Mouse (Mus musculus) forebrain, postnatal 0 days (tissue): ENCODE measurements around the gene Hoxa10. TPM values are rescaled to one million over a fixed set of nuclear protein-coding genes. Genes with fewer than 3 reads are reported as not detected.

Experiments used
- ATAC-seq: fragments of 200-750 bp; cut with Nextera tagmentation; 2 replicates; pipeline ENCODE4 v1.8.0; 2017; ENCODE audit warnings: mild to moderate bottlenecking, moderate library complexity
- DNase-seq: peaks from one replicate; pipeline ENCODE4 v3.0.0-alpha.2; 2015
- H3K27ac ChIP-seq: fragments of 300-500 bp; sonication (generic); 2 replicates; pipeline ENCODE4 v1.5.1; 2014; ENCODE audit warnings: low read depth, mild to moderate bottlenecking, antibody characterized with exemption, low read length, moderate library complexity, mixed read lengths
- H3K27me3 ChIP-seq: fragments of 300-500 bp; sonication (generic); 2 replicates; pipeline ENCODE4 v1.6.1; 2014; ENCODE audit warnings: mild to moderate bottlenecking, low read length, mixed read lengths; ENCODE audit not compliant: insufficient read depth
- H3K36me3 ChIP-seq: fragments of 300-500 bp; sonication (generic); 2 replicates; pipeline ENCODE4 v1.6.1; 2014; ENCODE audit warnings: mild to moderate bottlenecking, moderate library complexity; ENCODE audit not compliant: insufficient read depth
- H3K4me1 ChIP-seq: fragments of 300-500 bp; sonication (generic); 2 replicates; pipeline ENCODE4 v1.6.1; 2014; ENCODE audit warnings: antibody characterized with exemption; ENCODE audit not compliant: insufficient read depth
- H3K4me2 ChIP-seq: fragments of 300-500 bp; sonication (generic); 2 replicates; pipeline ENCODE4 v1.6.1; 2014; ENCODE audit warnings: low read depth, mild to moderate bottlenecking, moderate library complexity
- H3K4me3 ChIP-seq: fragments of 300-500 bp; sonication (generic); 2 replicates; pipeline ENCODE4 v1.5.1; 2014; ENCODE audit warnings: low read depth, low read length, mixed read lengths
- H3K9ac ChIP-seq: fragments of 300-500 bp; sonication (generic); 2 replicates; pipeline ENCODE4 v1.6.1; 2014; ENCODE audit warnings: mild to moderate bottlenecking
- H3K9me3 ChIP-seq: fragments of 300-500 bp; sonication (generic); 2 replicates; pipeline ENCODE4 v1.6.1; 2016; ENCODE audit warnings: low read length
- CTCF ChIP-seq: sonication (generic); IDR thresholded peaks from 2 replicates; pipeline ENCODE4 v1.5.1; 2016; ENCODE audit warnings: antibody characterized with exemption, control low read depth, low read depth
- WGBS: fragments of 180-500 bp; shearing (Covaris S2); extraction: QIAGEN DNeasy Blood & Tissue Kit; methylation state at CpG from one replicate; pipeline ENCODE4 v1.1.7; 2014; 5-methylcytosine and 5-hydroxymethylcytosine counted together
- polyA plus RNA-seq: library from polyadenylated mRNA; unstranded; fragments of >200 nt; fragmentation: Nextera tagmentation; extraction: Ambion mirVana; gene quantifications from 2 replicates; pipeline ENCODE4 v1.2.1, GENCODE M21; 2015
- total RNA-seq: library from RNA; depleted of rRNA; stranded (reverse); fragments of >200 nt; gene quantifications from 2 replicates; pipeline ENCODE4 v1.2.3, GENCODE M21; 2014; rRNA removed

Gene Hoxa10
- not detected in 2 replicates for total RNA-seq
- not detected in 2 replicates for polyA plus RNA-seq

DNA sequence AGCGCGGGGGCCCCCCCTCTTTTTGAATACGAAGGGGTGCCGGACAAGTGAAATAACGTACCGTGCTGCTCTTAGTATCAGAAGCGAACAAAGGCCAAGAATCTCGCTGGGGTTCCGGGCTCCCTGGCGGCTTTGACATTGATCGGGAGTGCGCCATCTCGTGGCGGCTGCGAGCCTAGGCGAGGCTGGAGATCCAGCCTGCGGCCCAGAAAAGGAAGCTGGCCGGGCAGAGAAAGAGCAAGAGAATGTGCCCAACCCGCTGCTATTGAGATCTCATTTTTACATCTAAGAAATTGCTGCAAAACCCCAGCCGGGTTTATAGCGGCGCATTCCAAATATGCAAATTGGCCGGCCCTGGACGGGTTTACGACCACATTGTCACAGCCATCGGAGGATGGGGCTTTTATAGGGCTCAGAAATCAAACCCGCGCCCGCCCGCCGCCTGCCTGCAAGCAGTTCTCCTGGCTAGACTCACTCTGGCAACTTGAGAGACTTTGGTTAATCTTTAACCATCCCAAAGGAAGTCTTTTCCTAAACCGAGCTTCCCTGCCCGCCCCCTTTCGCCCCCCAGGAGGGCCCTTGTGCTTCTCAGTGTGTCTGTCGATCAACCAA is at the start of gene Hoxa10:
Gene Hoxa10, minus strand, starts transcription at position 466 of the 612 bp plus-strand sequence.
- Histone ChIP-seq H3K4me3 (no peak within 1 kb of the TSS), H3K36me3 (no peaks in the 10 kb centered on the region), H3K9me3 (no peaks in the 10 kb centered on the region), H3K27me3 (peaks cover 98% of the 10 kb centered on the region), H3K9ac (no peak within 1 kb of the TSS), H3K27ac (no peak within 1 kb of the TSS), H3K4me2 (no peak within 1 kb of the TSS), H3K4me1 (no peaks in the 10 kb centered on the region)
- DNase-seq = peak; percentile 75
- ATAC-seq = no peak; the same call in 1 of the 2 replicates
- 2% methylated on average over 35 of the region's 35 CpGs for WGBS
- TF ChIP-seq CTCF = peak; percentile 68

GRCm38 (mm10) chr6:52290186-52290585 is 49.5 kb upstream of the Hoxa10 start:
- Histone ChIP-seq H3K4me2 (no peak overlapping the region), H3K36me3 (no peaks in the 10 kb centered on the region), H3K27me3 (peaks cover 71% of the 10 kb centered on the region), H3K27ac (no peak overlapping the region), H3K4me3 (no peak overlapping the region), H3K9me3 (no peaks in the 10 kb centered on the region), H3K9ac (no peak overlapping the region), H3K4me1 (no peaks in the 10 kb centered on the region)
- ATAC-seq = no peak
- WGBS = 20% methylated on average over 12 of the region's 12 CpGs
- no peak for TF ChIP-seq CTCF
- no peak for DNase-seq

GRCm38 (mm10) chr6:52283896-52284295 is 43.2 kb upstream of the Hoxa10 start:
- no peak for TF ChIP-seq CTCF
- H3K27me3 ChIP-seq = peaks cover 40% of the 10 kb centered on the region

GRCm38 (mm10) chr6:52281084-52281483 is 40.4 kb upstream of the Hoxa10 start:
- no peak for TF ChIP-seq CTCF
- ATAC-seq = no peak
- no peak for DNase-seq
- Histone ChIP-seq H3K27ac (no peak overlapping the region), H3K9me3 (no peaks in the 10 kb centered on the region), H3K27me3 (peaks cover 52% of the 10 kb centered on the region), H3K9ac (no peak overlapping the region), H3K4me2 (no peak overlapping the region), H3K4me3 (no peak overlapping the region), H3K36me3 (no peaks in the 10 kb centered on the region), H3K4me1 (no peaks in the 10 kb centered on the region)
- WGBS = 71% methylated on average over 12 of the region's 12 CpGs

More at GRCm38 (mm10) chr6:52283896-52284295, 43.2 kb upstream of the Hoxa10 start:
- WGBS = 88% methylated on average over 5 of the region's 5 CpGs
- ATAC-seq = no peak
- Histone ChIP-seq H3K27ac (no peak overlapping the region), H3K4me3 (no peak overlapping the region), H3K9ac (no peak overlapping the region), H3K9me3 (no peaks in the 10 kb centered on the region), H3K4me2 (no peak overlapping the region), H3K4me1 (no peaks in the 10 kb centered on the region), H3K36me3 (no peaks in the 10 kb centered on the region)
- no peak for DNase-seq

DNA sequence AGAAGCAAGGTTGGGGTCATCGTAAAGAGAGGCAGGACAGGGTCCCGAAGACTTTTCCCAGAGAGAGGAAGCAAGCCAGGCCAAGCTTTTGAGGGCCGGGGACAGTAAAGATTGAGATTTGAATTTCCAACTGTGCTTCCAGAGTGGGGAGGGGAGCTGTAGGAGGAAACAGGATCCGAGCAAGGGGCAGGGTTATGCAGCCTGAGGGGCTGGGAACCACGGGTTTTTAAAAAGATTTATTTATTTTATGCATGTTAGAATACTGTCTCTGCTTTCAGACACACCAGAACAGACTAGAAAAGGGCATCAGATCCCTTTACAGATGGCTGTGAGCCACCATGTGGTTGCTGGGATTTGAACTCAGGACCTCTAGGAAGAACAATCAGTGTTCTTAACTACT is 36.3 kb upstream of the Hoxa10 start:
- ATAC-seq = no peak
- no peak overlapping the region for H3K27ac ChIP-seq

GRCm38 (mm10) chr6:52276382-52276781 is 35.7 kb upstream of the Hoxa10 start:
- Histone ChIP-seq H3K36me3 (no peaks in the 10 kb centered on the region), H3K4me2 (no peak overlapping the region), H3K4me1 (no peaks in the 10 kb centered on the region), H3K27ac (no peak overlapping the region), H3K9ac (no peak overlapping the region), H3K9me3 (no peaks in the 10 kb centered on the region), H3K4me3 (no peak overlapping the region), H3K27me3 (peaks cover 83% of the 10 kb centered on the region)
- TF ChIP-seq CTCF = no peak
- no peak for DNase-seq
- WGBS = under 1% methylated on average over 6 of the region's 6 CpGs
- no peak for ATAC-seq

More for the DNA sequence above, 36.3 kb upstream of the Hoxa10 start:
- Histone ChIP-seq H3K36me3 (no peaks in the 10 kb centered on the region), H3K4me1 (no peaks in the 10 kb centered on the region), H3K9me3 (no peaks in the 10 kb centered on the region), H3K27me3 (peaks cover 79% of the 10 kb centered on the region), H3K9ac (no peak overlapping the region), H3K4me2 (no peak overlapping the region), H3K4me3 (no peak overlapping the region)
- no peak for DNase-seq
- TF ChIP-seq CTCF = no peak
- 7% methylated on average over 5 of the region's 5 CpGs for WGBS

- Histone ChIP-seq H3K4me3 (no peak overlapping the region), H3K9me3 (no peaks in the 10 kb centered on the region), H3K4me1 (no peaks in the 10 kb centered on the region), H3K27ac (no peak overlapping the region), H3K27me3 (peaks cover 85% of the 10 kb centered on the region), H3K9ac (no peak overlapping the region), H3K36me3 (no peaks in the 10 kb centered on the region), H3K4me2 (no peak overlapping the region)
- WGBS = 8% methylated on average over 8 of the region's 8 CpGs
- TF ChIP-seq CTCF = no peak
- ATAC-seq = no peak
- DNase-seq = no peak
These were observed 35.1 kb upstream of the Hoxa10 start for GRCm38 (mm10) chr6:52275563-52276280.
